Mouse (Mus musculus) heart, embryonic 12.5 days (tissue): ENCODE results near the gene Tex2. TPM values are rescaled to one million over a fixed set of nuclear protein-coding genes. Genes with fewer than 3 reads are reported as not detected.
"Not testable (repeated sequence)": the region's sequence is repeated elsewhere in the genome, so short reads cannot be mapped to it uniquely, and the experiment has no call there.

Experiments
- ATAC-seq: fragments of 200-750 bp; cut with Nextera tagmentation; 2 replicates; pipeline ENCODE4 v1.8.0; 2017; ENCODE audit warnings: moderate TSS enrichment, moderate library complexity; ENCODE audit not compliant: insufficient number of reproducible peaks, low FRiP score
- H3K27ac ChIP-seq: fragments of 300-500 bp; sonication (generic); 2 replicates; pipeline ENCODE4 v1.5.1; 2016; ENCODE audit warnings: mild to moderate bottlenecking, moderate library complexity; ENCODE audit not compliant: poor library complexity, severe bottlenecking
- H3K27me3 ChIP-seq: fragments of 300-500 bp; sonication (generic); replicated peaks from 2 replicates; pipeline ENCODE4 v1.6.1; 2016; ENCODE audit warnings: mild to moderate bottlenecking, moderate library complexity
- H3K36me3 ChIP-seq: fragments of 300-500 bp; sonication (generic); 2 replicates; pipeline ENCODE4 v1.6.1; 2016; ENCODE audit warnings: mild to moderate bottlenecking, moderate library complexity
- H3K4me1 ChIP-seq: fragments of 300-500 bp; sonication (generic); replicated peaks from 2 replicates; pipeline ENCODE4 v1.6.1; 2016; ENCODE audit warnings: mild to moderate bottlenecking
- H3K4me2 ChIP-seq: fragments of 300-500 bp; sonication (generic); 2 replicates; pipeline ENCODE4 v1.6.1; 2016; ENCODE audit warnings: mild to moderate bottlenecking, moderate library complexity
- H3K4me3 ChIP-seq: fragments of 300-500 bp; sonication (generic); 2 replicates; pipeline ENCODE4 v1.5.1; 2016; ENCODE audit warnings: mild to moderate bottlenecking
- H3K9ac ChIP-seq: fragments of 300-500 bp; sonication (generic); 2 replicates; pipeline ENCODE4 v1.6.1; 2016; ENCODE audit warnings: mild to moderate bottlenecking, moderate library complexity
- H3K9me3 ChIP-seq: fragments of 300-500 bp; sonication (generic); replicated peaks from 2 replicates; pipeline ENCODE4 v1.6.1; 2016; ENCODE audit warnings: mild to moderate bottlenecking, moderate library complexity
- WGBS: fragments of 180-500 bp; shearing (Covaris S2); methylation state at CpG from one replicate; pipeline ENCODE4 v1.1.7; 2016; 5-methylcytosine and 5-hydroxymethylcytosine counted together
- polyA plus RNA-seq: library from polyadenylated mRNA; unstranded; fragments of >200 nt; fragmentation: Nextera tagmentation; extraction: Ambion mirVana; gene quantifications from 2 replicates; pipeline ENCODE4 v1.2.1, GENCODE M21; 2016

Tex2 gene
- polyA plus RNA-seq, 1 experiment from 2014 or later, result 19.8 TPM

DNA sequence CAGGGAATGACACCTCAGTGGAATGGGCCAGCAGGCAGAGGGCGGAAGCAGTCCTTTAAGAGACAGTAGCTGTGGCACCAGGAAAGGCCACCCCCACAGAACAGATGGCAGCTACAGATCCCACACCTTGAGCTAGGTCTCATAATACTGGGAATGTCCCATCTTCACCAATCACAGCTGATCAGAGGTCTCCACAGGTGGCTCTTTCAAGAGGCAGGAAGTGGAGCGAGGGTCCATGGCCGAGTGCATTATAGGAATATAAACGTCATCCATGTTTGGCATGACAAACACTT, 109.9 kb downstream of the Tex2 start:
- H3K9ac ChIP-seq, result no peak overlapping the region
- H3K4me2 ChIP-seq, result no peak overlapping the region
- 71% methylated on average over 4 of the region's 4 CpGs for WGBS
- no peaks in the 10 kb centered on the region for H3K9me3 ChIP-seq
- H3K4me3 ChIP-seq, result no peak overlapping the region
- no peaks in the 10 kb centered on the region for H3K27me3 ChIP-seq
- H3K4me1 ChIP-seq, result peaks cover 7% of the 10 kb centered on the region
- 0 out of 2 replicates have a peak overlapping the region, but pooled peaks have one; percentile 50 for H3K27ac ChIP-seq
- no peak for ATAC-seq
- peaks cover 29% of the 10 kb centered on the region for H3K36me3 ChIP-seq

DNA sequence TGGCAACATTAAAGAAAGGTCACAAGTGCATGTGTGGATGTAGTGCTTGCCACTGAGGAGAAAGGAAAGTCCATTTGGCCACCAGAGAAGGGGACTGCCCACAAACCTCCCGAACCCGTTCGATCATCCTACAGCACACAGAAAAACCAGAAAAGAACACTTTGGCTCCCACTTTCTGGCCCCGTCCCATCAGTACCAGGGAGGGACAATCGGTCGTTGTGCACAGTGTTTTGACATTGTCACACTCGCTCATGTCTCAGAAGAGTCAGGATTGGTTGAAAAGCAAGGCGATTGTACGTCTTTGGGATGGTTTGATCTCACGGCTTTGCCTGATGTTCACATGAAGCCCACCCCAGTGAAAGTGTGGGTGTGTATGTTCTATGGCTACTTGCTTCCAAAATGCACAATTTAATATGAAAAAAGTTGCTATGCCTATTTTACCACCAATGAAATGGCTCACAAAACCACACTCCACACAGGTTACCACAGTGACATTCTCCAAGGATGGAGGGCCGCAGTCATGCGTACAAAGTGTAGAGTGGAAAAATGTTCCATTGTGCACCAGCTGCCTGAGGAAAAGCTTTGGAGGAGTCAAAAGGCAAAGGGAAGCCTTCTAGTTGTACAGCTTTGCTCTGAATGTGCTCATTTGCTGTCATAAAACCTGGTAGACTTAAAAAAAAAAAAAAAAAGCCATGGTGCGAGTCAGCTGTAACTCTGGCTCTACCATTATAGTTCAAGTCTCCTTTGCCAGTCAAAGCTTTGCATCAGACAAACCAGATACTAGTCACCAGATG, 110.4 kb downstream of the Tex2 start:
- Histone ChIP-seq H3K4me2 (no peak overlapping the region), H3K27ac (peak overlapping the region; percentile 50; the same call in 1 of the 2 replicates), H3K9me3 (no peaks in the 10 kb centered on the region), H3K4me3 (no peak overlapping the region), H3K4me1 (peaks cover 7% of the 10 kb centered on the region), H3K27me3 (no peaks in the 10 kb centered on the region), H3K9ac (0 out of 2 replicates have a peak overlapping the region, but pooled peaks have one; percentile 41), H3K36me3 (peaks cover 23% of the 10 kb centered on the region)
- WGBS, result 68% methylated on average over 13 of the region's 13 CpGs
- no peak for ATAC-seq

DNA sequence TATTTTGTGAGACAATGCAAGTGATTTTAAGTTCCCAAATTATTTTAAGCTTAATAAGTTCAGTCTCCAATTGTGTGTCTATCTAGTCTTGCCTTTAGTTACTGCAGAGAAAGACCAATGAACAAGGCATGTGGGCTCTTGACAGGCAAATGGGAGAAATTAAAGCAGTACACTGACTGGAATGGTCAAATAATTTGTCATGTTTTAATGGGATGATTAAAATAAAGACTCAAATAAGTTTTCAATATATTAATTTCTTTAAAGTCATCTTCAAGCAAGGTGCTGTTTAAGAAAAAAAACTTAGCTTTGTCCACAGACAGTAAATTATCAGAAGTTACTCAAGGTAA, 111.1 kb downstream of the Tex2 start:
- Histone ChIP-seq H3K27ac (peak overlapping the region; percentile 99), H3K9ac (peak overlapping the region; percentile 96; the same call in 1 of the 2 replicates), H3K4me2 (peak overlapping the region; percentile 74; the same call in 1 of the 2 replicates), H3K9me3 (no peaks in the 10 kb centered on the region), H3K36me3 (peaks cover 20% of the 10 kb centered on the region), H3K4me3 (no peak overlapping the region), H3K4me1 (peaks cover 7% of the 10 kb centered on the region), H3K27me3 (no peaks in the 10 kb centered on the region)
- no peak for ATAC-seq

DNA sequence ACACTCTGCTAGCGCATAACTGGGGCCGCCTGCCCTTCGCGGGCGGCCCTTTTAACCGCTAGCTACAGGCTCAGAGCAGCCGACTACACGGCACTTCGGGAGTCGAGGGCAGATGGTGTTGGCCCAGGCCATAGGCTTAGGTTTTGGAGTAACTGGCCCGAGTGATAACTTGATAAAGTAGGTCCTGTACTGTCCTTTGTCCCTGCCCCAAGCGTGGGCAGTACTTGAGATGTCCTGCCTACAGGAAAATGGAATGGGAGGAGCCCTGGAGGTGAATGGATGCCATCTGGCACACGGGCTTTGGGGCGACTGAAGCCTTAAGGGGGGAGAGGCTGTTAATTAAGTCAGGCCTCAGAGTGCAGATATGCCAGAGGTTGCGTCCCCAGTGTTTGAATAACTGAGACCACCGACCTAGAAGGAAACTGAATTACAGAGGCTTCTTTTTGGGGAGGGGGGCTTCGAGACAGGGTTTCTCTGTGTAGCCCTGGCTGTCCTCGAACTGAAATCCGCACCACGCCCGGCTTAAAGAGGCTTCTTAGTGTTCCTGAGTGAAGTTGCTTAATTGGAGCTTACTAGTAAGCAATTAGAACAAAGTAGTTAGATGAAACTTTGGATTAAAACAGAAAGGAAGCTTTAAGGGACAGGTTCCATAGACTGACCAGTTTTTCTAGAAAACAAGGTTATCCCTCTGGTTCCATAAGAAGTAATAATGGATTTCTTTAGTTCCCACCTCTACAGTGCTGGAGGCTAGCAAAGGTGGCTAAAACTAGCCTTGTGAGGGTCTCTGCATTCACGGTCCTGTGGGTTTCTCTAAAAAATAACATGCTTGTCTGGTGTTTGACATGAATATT, 111.7 kb downstream of the Tex2 start:
- Histone ChIP-seq H3K27ac (peak overlapping the region; percentile 99), H3K9me3 (no peaks in the 10 kb centered on the region), H3K27me3 (no peaks in the 10 kb centered on the region), H3K4me1 (peaks cover 7% of the 10 kb centered on the region), H3K9ac (peak overlapping the region; percentile 96), H3K4me2 (peak overlapping the region; percentile 74), H3K36me3 (peaks cover 14% of the 10 kb centered on the region), H3K4me3 (peak overlapping the region; percentile 79)
- 3% methylated on average over 22 of the region's 22 CpGs for WGBS
- ATAC-seq, result peak; percentile 66

DNA sequence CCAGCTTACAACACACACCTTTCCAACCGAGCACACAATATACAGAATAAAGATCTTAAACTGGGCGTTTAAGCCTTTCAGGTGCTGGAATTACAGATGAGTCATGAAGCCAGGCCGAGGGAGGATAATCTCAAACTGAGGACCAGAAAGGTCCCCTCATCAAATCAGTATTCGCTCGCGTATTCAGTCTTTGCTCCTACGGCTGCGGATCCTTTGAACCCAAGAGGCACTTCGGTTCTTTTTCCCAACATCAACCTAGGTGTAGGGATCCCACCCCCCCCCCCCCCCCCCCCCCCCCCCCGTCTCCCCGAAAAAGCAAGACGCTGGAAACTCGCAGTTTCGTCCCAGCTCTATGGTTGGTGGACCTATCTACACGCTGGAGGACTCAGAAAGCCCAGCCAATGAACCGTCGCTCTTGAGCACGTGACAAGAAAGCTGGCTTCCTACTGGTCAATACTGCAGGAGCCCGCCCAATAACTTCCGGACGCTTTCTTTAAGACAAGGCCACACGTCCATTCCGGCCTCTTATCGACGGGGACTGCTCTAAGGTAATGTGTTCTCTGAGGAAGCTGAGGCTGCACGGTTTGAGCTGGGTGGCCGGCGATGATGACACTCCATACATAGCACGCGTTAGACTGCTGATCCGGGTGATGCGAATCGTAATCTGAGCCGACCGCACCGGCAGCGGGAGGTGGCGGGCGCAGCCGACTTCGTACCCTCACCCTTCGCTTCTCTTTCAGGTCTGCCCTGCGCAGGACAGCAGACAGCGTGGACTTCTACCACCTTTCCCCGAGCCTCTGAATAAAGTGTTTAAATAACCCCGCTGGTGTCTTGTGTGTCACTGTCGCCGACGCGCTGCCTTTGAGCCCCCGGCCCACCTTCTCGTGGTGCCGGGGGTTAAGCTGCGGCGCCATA, 112.6 kb downstream of the Tex2 start:
- Histone ChIP-seq H3K4me1 (peaks cover 7% of the 10 kb centered on the region), H3K27ac (peak overlapping the region; percentile 99), H3K27me3 (no peaks in the 10 kb centered on the region), H3K36me3 (peaks cover 7% of the 10 kb centered on the region; the same call in 1 of the 2 replicates), H3K9ac (peak overlapping the region; percentile 96), H3K4me2 (peak overlapping the region; percentile 74), H3K4me3 (peak overlapping the region; percentile 79), H3K9me3 (no peaks in the 10 kb centered on the region)
- under 1% methylated on average over 52 of the region's 55 CpGs for WGBS
- peak; percentile 98 for ATAC-seq

DNA sequence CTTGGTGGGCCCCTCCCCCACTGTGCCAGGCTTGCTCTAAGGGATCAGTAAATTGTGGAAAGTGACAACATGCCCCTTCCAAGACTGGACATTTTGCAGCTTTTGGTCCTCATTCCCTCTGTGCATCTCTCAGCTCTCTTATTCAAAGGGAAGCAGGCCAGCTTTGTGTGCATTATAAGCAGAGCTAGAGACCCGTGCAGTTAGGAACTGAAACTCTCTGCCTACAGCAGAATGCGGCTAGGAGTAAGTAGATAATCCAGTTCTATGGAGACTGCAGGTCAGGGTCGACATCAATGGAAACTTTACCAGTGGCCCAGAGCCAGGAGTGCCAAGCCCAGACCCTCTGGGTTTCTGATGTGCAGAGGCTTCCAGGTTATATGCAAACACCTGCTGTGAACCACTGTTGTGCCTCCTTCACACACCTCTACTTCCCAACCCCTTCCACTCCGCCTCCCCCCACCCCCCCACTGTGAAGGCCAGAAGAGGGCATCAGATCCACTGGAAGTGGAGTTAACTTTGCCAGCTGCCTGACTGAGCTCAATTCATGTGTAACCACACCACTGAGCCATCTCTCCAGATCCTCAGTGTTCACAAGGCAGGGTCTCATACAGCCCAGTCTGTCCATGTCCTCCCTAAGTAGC, 114.4 kb downstream of the Tex2 start:
- no peak overlapping the region for H3K27ac ChIP-seq
- peaks cover 7% of the 10 kb centered on the region; the same call in 1 of the 2 replicates for H3K36me3 ChIP-seq
- H3K4me1 ChIP-seq, result peaks cover 7% of the 10 kb centered on the region
- no peak for ATAC-seq
- H3K4me3 ChIP-seq, result no peak overlapping the region
- H3K27me3 ChIP-seq, result no peaks in the 10 kb centered on the region
- peak overlapping the region; percentile 27; the same call in 1 of the 2 replicates for H3K9ac ChIP-seq
- no peaks in the 10 kb centered on the region for H3K9me3 ChIP-seq
- 37% methylated on average over 4 of the region's 4 CpGs for WGBS
- no peak overlapping the region for H3K4me2 ChIP-seq

DNA sequence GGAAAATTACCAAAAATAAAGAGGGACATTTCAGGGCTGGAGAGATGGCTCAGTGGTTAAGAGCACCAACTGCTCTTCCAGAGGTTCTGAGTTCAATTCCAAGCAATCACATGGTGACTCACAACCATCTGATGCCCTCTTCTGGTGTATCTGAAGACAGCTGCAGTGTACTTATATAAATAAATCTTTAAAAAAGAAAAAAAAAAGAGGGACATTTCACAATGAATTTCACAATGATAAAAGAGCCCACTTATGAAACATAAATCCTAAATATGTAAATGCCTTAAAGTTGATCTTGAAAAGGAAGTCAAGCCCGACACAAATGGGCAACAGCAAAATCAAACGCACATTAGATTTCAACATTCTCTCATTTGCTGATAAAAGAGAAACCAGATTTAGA, 115.3 kb downstream of the Tex2 start:
- Histone ChIP-seq H3K4me1 (peaks cover 7% of the 10 kb centered on the region), H3K4me3 (no peak overlapping the region), H3K4me2 (no peak overlapping the region), H3K9me3 (no peaks in the 10 kb centered on the region), H3K9ac (no peak overlapping the region), H3K36me3 (peaks cover 3% of the 10 kb centered on the region; the same call in 1 of the 2 replicates), H3K27me3 (no peaks in the 10 kb centered on the region), H3K27ac (no peak overlapping the region)
- 83% methylated on average over 2 of the region's 2 CpGs for WGBS
- ATAC-seq, result no peak

DNA sequence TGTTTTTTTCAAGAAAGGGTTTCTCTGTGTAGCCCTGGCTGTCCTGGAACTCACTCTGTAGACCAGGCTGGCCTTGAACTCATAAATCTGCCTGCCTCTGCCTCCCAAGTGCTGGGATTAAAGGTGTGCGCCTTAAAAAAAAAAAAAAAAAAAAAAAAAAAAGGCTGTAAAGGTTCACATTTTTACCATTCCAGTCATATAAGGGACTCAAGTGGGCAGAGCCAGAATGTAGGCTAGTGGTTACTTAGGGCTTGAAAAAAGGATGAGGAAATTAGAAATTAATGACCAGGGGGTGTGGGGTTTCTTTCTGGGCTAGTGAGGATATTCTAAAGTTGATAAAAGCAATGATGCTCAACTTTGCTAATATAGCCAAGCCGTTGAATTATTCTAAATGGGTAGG, 116.2 kb downstream of the Tex2 start:
- H3K4me3 ChIP-seq, H3K4me1 ChIP-seq, H3K9me3 ChIP-seq, ATAC-seq, H3K27ac ChIP-seq, H3K9ac ChIP-seq, H3K27me3 ChIP-seq, H3K4me2 ChIP-seq, H3K36me3 ChIP-seq: not testable (repeated sequence)
- WGBS, result 91% methylated on average over 2 of the region's 2 CpGs

DNA sequence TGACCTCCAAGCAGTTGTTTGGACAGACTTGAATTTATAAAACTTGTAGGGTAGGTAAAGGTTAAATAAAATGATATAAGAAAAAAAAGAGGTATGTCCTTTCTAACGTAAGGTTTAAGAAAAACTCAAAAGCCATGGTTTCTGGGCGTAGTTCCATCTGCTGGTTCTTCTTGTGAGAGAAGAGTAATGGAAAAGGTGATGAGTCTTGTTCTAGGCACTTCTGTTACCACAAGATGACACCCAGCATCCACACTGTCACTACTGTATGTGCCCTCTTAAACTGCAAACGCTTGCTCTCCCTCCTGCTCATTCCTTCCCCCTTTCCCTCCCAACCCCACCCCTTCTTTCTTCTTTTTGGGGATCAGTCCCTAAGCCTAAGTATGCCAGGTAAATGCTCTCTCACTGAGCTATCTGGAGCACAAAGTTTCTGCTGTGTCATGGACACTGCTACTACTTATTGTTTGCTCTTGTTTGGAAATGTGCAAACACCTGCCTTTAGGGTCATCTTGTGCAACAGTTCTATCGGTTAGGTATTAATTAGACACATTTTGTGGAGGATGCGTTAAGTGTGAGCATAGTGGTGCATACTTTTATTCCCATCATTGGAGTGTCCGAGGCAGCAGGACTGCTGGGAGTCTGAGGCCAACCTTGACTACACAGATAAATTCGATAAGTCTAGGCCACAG, 120.1 kb downstream of the Tex2 start:
- H3K27me3 ChIP-seq, result no peaks in the 10 kb centered on the region
- H3K4me3 ChIP-seq, result no peak overlapping the region
- no peak overlapping the region for H3K27ac ChIP-seq
- no peaks in the 10 kb centered on the region for H3K9me3 ChIP-seq
- no peak for ATAC-seq
- no peak overlapping the region for H3K4me2 ChIP-seq
- 76% methylated on average over 7 of the region's 7 CpGs for WGBS
- no peak overlapping the region for H3K9ac ChIP-seq
- H3K4me1 ChIP-seq, result 0 out of 2 replicates have a peak, but pooled peaks cover under 1% of the 10 kb centered on the region
- H3K36me3 ChIP-seq, result no peaks in the 10 kb centered on the region

DNA sequence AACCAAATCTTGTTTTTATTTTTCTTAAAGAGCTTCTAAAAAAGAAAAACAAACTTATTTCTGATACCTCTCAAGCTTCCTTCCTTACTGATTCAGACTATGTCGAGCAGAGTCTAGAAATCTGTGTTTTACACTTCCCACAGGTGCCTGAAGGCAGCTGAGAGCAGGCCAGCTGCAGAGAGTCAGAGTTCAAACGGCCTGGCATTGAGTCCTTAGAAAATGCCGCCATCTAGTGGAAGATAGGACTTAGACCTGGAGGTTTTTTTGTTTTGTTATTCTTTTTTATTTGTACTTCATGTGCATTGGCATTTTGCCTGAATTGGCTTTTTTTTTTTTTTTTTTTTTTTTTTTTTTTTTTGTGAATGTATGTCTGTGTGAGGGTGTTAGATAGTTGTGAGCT, 121.8 kb downstream of the Tex2 start:
- Histone ChIP-seq H3K36me3 (no peaks in the 10 kb centered on the region), H3K4me2 (no peak overlapping the region), H3K9me3 (no peaks in the 10 kb centered on the region), H3K27me3 (no peaks in the 10 kb centered on the region), H3K4me1 (peaks cover 5% of the 10 kb centered on the region; the same call in 1 of the 2 replicates), H3K4me3 (no peak overlapping the region), H3K9ac (no peak overlapping the region), H3K27ac (no peak overlapping the region)
- ATAC-seq, result no peak
- WGBS, result 3% methylated on average over 3 of the region's 3 CpGs
